Mouse (Mus musculus) kidney, adult 9 months (tissue): Measurements from ENCODE around the gene Olfr267.

Experiments used
- DNase-seq: peaks from one replicate; pipeline ENCODE4 v3.0.0; 2022

Olfr267 gene

GRCm38 (mm10) chr4:58787616-58788015 lies at the start of gene Olfr267:
Gene Olfr267 (minus strand): TSS chr4:58787716.
- DNase-seq: no peak

GRCm38 (mm10) chr4:58832908-58833307 lies 45.4 kb upstream of the Olfr267 start:
- no peak for DNase-seq

- DNase-seq: no peak
Observed at GRCm38 (mm10) chr4:58825921-58826320, 38.4 kb upstream of the Olfr267 start.

GRCm38 (mm10) chr4:58786659-58787058 lies 857 bp downstream of the Olfr267 start:
- no peak for DNase-seq

- no peak for DNase-seq
Observed at GRCm38 (mm10) chr4:58763417-58763816, 24.1 kb downstream of the Olfr267 start.

GRCm38 (mm10) chr4:58749510-58749909 lies 38.0 kb downstream of the Olfr267 start:
- DNase-seq: peak; percentile 39

GRCm38 (mm10) chr4:58749101-58749500 lies 38.4 kb downstream of the Olfr267 start:
- DNase-seq: peak; percentile 45

- no peak for DNase-seq
Observed at GRCm38 (mm10) chr4:58745583-58746222, 41.8 kb downstream of the Olfr267 start.

- DNase-seq: no peak
Observed at GRCm38 (mm10) chr4:58736867-58737633, 50.5 kb downstream of the Olfr267 start.
